Mouse (Mus musculus): ENCODE measurements around the gene Lif. TPM values are rescaled to one million over a fixed set of nuclear protein-coding genes. Genes with fewer than 3 reads are reported as not detected.

Lif gene
- polyA plus RNA-seq, 1 experiment from 2014 or later, result 0.11 TPM

GRCm38 (mm10) chr11:4294495-4295351 lies 37.4 kb downstream of the Lif start:
- no peak for DNase-seq (ENCODE audit: extremely low spot score, low spot score)
- Histone ChIP-seq H3K4me1 (peaks cover 30% of the 10 kb centered on the region), H3K27ac (peak overlapping the region; percentile 40; the same call in 1 of the 2 replicates), H3K4me3 (no peak overlapping the region), H3K9me3 (no peaks in the 10 kb centered on the region), H3K27me3 (ENCODE audit: poor library complexity, severe bottlenecking) (peaks cover 18% of the 10 kb centered on the region), H3K36me3 (replicated peaks) (no peaks in the 10 kb centered on the region)
- WGBS, result 55% methylated on average over 14 of the region's 14 CpGs

- H3K4me1 ChIP-seq, result peaks cover 35% of the 10 kb centered on the region
- no peak overlapping the region for H3K4me3 ChIP-seq
- H3K9me3 ChIP-seq, result no peaks in the 10 kb centered on the region
- H3K27ac ChIP-seq, result no peak overlapping the region
- peaks cover 31% of the 10 kb centered on the region for H3K27me3 ChIP-seq (ENCODE audit: poor library complexity, severe bottlenecking)
- no peak for DNase-seq (ENCODE audit: extremely low spot score, low spot score)
- no peaks in the 10 kb centered on the region for H3K36me3 ChIP-seq (replicated peaks)
- WGBS, result 83% methylated on average over 10 of the region's 10 CpGs
Observed at GRCm38 (mm10) chr11:4296610-4297275, 39.4 kb downstream of the Lif start.

- 83% methylated on average over 3 of the region's 3 CpGs for WGBS
- DNase-seq (ENCODE audit: extremely low spot score, low spot score), result no peak
- H3K9me3 ChIP-seq, result no peaks in the 10 kb centered on the region
Observed at GRCm38 (mm10) chr11:4297753-4298152, 40.4 kb downstream of the Lif start.

GRCm38 (mm10) chr11:4298615-4299014 lies 41.3 kb downstream of the Lif start:
- Histone ChIP-seq H3K27me3 (ENCODE audit: poor library complexity, severe bottlenecking) (peaks cover 45% of the 10 kb centered on the region), H3K4me3 (no peak overlapping the region), H3K27ac (peak overlapping the region; percentile 60), H3K9me3 (no peaks in the 10 kb centered on the region), H3K4me1 (peaks cover 51% of the 10 kb centered on the region), H3K36me3 (replicated peaks) (no peaks in the 10 kb centered on the region)
- DNase-seq (ENCODE audit: extremely low spot score, low spot score), result no peak
- 35% methylated on average over 7 of the region's 7 CpGs for WGBS

More at GRCm38 (mm10) chr11:4297753-4298152, 40.4 kb downstream of the Lif start:
- H3K36me3 ChIP-seq (replicated peaks), result no peaks in the 10 kb centered on the region
- H3K27ac ChIP-seq, result no peak overlapping the region
- H3K4me3 ChIP-seq, result no peak overlapping the region
- H3K4me1 ChIP-seq, result peaks cover 42% of the 10 kb centered on the region
- peaks cover 39% of the 10 kb centered on the region for H3K27me3 ChIP-seq (ENCODE audit: poor library complexity, severe bottlenecking)

- H3K27me3 ChIP-seq (ENCODE audit: poor library complexity, severe bottlenecking), result peaks cover 44% of the 10 kb centered on the region
- H3K9me3 ChIP-seq, result no peaks in the 10 kb centered on the region
- H3K27ac ChIP-seq, result peak overlapping the region; percentile 60
- no peak for DNase-seq (ENCODE audit: extremely low spot score, low spot score)
- peaks cover 54% of the 10 kb centered on the region for H3K4me1 ChIP-seq
- 50% methylated on average over 12 of the region's 12 CpGs for WGBS
- no peak overlapping the region for H3K4me3 ChIP-seq
- H3K36me3 ChIP-seq (replicated peaks), result no peaks in the 10 kb centered on the region
Observed at GRCm38 (mm10) chr11:4299191-4299590, 41.8 kb downstream of the Lif start.

GRCm38 (mm10) chr11:4299735-4300474 lies 42.5 kb downstream of the Lif start:
- no peak overlapping the region for H3K4me3 ChIP-seq
- peaks cover 50% of the 10 kb centered on the region for H3K4me1 ChIP-seq
- H3K36me3 ChIP-seq (replicated peaks), result no peaks in the 10 kb centered on the region
- no peak for DNase-seq (ENCODE audit: extremely low spot score, low spot score)
- 0 out of 2 replicates have a peak overlapping the region, but pooled peaks have one; percentile 12 for H3K27ac ChIP-seq
- H3K9me3 ChIP-seq, result no peaks in the 10 kb centered on the region
- peaks cover 46% of the 10 kb centered on the region for H3K27me3 ChIP-seq (ENCODE audit: poor library complexity, severe bottlenecking)
- 81% methylated on average over 14 of the region's 14 CpGs for WGBS

GRCm38 (mm10) chr11:4300683-4301082 lies 43.3 kb downstream of the Lif start:
- H3K27me3 ChIP-seq (ENCODE audit: poor library complexity, severe bottlenecking), result peaks cover 52% of the 10 kb centered on the region
- no peaks in the 10 kb centered on the region for H3K9me3 ChIP-seq
- DNase-seq (ENCODE audit: extremely low spot score, low spot score), result no peak
- H3K27ac ChIP-seq, result no peak overlapping the region
- H3K4me1 ChIP-seq, result peaks cover 45% of the 10 kb centered on the region
- no peak overlapping the region for H3K4me3 ChIP-seq
- 86% methylated on average over 3 of the region's 3 CpGs for WGBS
- H3K36me3 ChIP-seq (replicated peaks), result no peaks in the 10 kb centered on the region

- H3K27me3 ChIP-seq (ENCODE audit: poor library complexity, severe bottlenecking), result peaks cover 66% of the 10 kb centered on the region
- H3K4me3 ChIP-seq, result no peak overlapping the region
- H3K27ac ChIP-seq, result peak overlapping the region; percentile 72
- no peak for DNase-seq (ENCODE audit: extremely low spot score, low spot score)
- H3K36me3 ChIP-seq (replicated peaks), result no peaks in the 10 kb centered on the region
- 8% methylated on average over 5 of the region's 5 CpGs for WGBS
- H3K4me1 ChIP-seq, result peaks cover 41% of the 10 kb centered on the region
- H3K9me3 ChIP-seq, result no peaks in the 10 kb centered on the region
Observed at GRCm38 (mm10) chr11:4302363-4302913, 45.1 kb downstream of the Lif start.

GRCm38 (mm10) chr11:4303033-4303432 lies 45.7 kb downstream of the Lif start:
- no peak for DNase-seq (ENCODE audit: extremely low spot score, low spot score)
- Histone ChIP-seq H3K4me1 (peaks cover 47% of the 10 kb centered on the region), H3K27ac (no peak overlapping the region), H3K27me3 (ENCODE audit: poor library complexity, severe bottlenecking) (peaks cover 72% of the 10 kb centered on the region), H3K4me3 (no peak overlapping the region), H3K9me3 (no peaks in the 10 kb centered on the region), H3K36me3 (replicated peaks) (no peaks in the 10 kb centered on the region)
- WGBS, result 60% methylated on average over 9 of the region's 9 CpGs

GRCm38 (mm10) chr11:4304203-4304602 lies 46.8 kb downstream of the Lif start:
- Histone ChIP-seq H3K4me3 (no peak overlapping the region), H3K27me3 (ENCODE audit: poor library complexity, severe bottlenecking) (peaks cover 73% of the 10 kb centered on the region), H3K4me1 (peaks cover 50% of the 10 kb centered on the region), H3K9me3 (no peaks in the 10 kb centered on the region), H3K27ac (no peak overlapping the region), H3K36me3 (replicated peaks) (no peaks in the 10 kb centered on the region)
- WGBS, result 85% methylated on average over 4 of the region's 4 CpGs
- DNase-seq (ENCODE audit: extremely low spot score, low spot score), result no peak

- H3K4me1 ChIP-seq, result peaks cover 41% of the 10 kb centered on the region
- H3K36me3 ChIP-seq (replicated peaks), result no peaks in the 10 kb centered on the region
- no peak for DNase-seq (ENCODE audit: extremely low spot score, low spot score)
- no peak overlapping the region for H3K4me3 ChIP-seq
- peaks cover 66% of the 10 kb centered on the region for H3K27me3 ChIP-seq (ENCODE audit: poor library complexity, severe bottlenecking)
- no peak overlapping the region for H3K27ac ChIP-seq
- 90% methylated on average over 4 of the region's 4 CpGs for WGBS
- H3K9me3 ChIP-seq, result no peaks in the 10 kb centered on the region
Observed at GRCm38 (mm10) chr11:4305090-4305489, 47.7 kb downstream of the Lif start.

GRCm38 (mm10) chr11:4306086-4306485 lies 48.7 kb downstream of the Lif start:
- Histone ChIP-seq H3K27me3 (ENCODE audit: poor library complexity, severe bottlenecking) (peaks cover 74% of the 10 kb centered on the region), H3K9me3 (no peaks in the 10 kb centered on the region), H3K27ac (no peak overlapping the region), H3K4me1 (peaks cover 40% of the 10 kb centered on the region), H3K4me3 (no peak overlapping the region), H3K36me3 (replicated peaks) (no peaks in the 10 kb centered on the region)
- no peak for DNase-seq (ENCODE audit: extremely low spot score, low spot score)
- 63% methylated on average over 2 of the region's 2 CpGs for WGBS
